Mouse (Mus musculus) heart, postnatal 0 days (tissue): ENCODE data around the gene Cntnap1. TPM values are rescaled to one million over a fixed set of nuclear protein-coding genes. Genes with fewer than 3 reads are reported as not detected.

Experiments
- ATAC-seq: fragments of 200-750 bp; cut with Nextera tagmentation; 2 replicates; pipeline ENCODE4 v1.8.0; 2017; ENCODE audit warnings: low read depth, moderate number of reproducible peaks, moderate library complexity; ENCODE audit not compliant: insufficient read depth
- DNase-seq: peaks from one replicate; pipeline ENCODE4 v3.0.0-alpha.2; 2016; ENCODE audit warnings: low spot score
- H3K27ac ChIP-seq: fragments of 300-500 bp; sonication (generic); 2 replicates; pipeline ENCODE4 v1.5.1; 2014; ENCODE audit warnings: low read depth, mild to moderate bottlenecking
- H3K27me3 ChIP-seq: fragments of 300-500 bp; sonication (generic); 2 replicates; pipeline ENCODE4 v1.6.1; 2014; ENCODE audit warnings: low read length, mixed read lengths; ENCODE audit not compliant: control insufficient read depth, insufficient read depth
- H3K36me3 ChIP-seq: fragments of 300-500 bp; sonication (generic); replicated peaks from 2 replicates; pipeline ENCODE4 v1.6.1; 2014; ENCODE audit warnings: low read length, mixed read lengths; ENCODE audit not compliant: control insufficient read depth, insufficient read depth
- H3K4me1 ChIP-seq: fragments of 300-500 bp; sonication (generic); 2 replicates; pipeline ENCODE4 v1.6.1; 2014; ENCODE audit warnings: antibody characterized with exemption; ENCODE audit not compliant: control insufficient read depth, insufficient read depth
- H3K4me2 ChIP-seq: fragments of 300-500 bp; sonication (generic); 2 replicates; pipeline ENCODE4 v1.6.1; 2014; ENCODE audit warnings: low read depth, mild to moderate bottlenecking, low read length, moderate library complexity
- H3K4me3 ChIP-seq: fragments of 300-500 bp; sonication (generic); 2 replicates; pipeline ENCODE4 v1.5.1; 2014; ENCODE audit warnings: low read depth, low read length
- H3K9ac ChIP-seq: fragments of 300-500 bp; sonication (generic); replicated peaks from 2 replicates; pipeline ENCODE4 v1.6.1; 2014; ENCODE audit warnings: low read depth, low read length, mixed read lengths
- H3K9me3 ChIP-seq: fragments of 300-500 bp; sonication (generic); replicated peaks from 2 replicates; pipeline ENCODE4 v1.6.1; 2016; ENCODE audit warnings: low read length; ENCODE audit not compliant: control insufficient read depth
- CTCF ChIP-seq: IDR thresholded peaks from 2 replicates; pipeline ENCODE4 v1.5.1; 2016; ENCODE audit warnings: antibody characterized with exemption, control low read depth, low read depth
- EP300 ChIP-seq: IDR thresholded peaks from 2 replicates; pipeline ENCODE4 v1.6.1; 2016; ENCODE audit warnings: antibody characterized with exemption, low read depth
- WGBS: fragments of 180-500 bp; shearing (Covaris S2); extraction: QIAGEN DNeasy Blood & Tissue Kit; methylation state at CpG from one replicate; pipeline ENCODE4 v1.1.7; 2014; 5-methylcytosine and 5-hydroxymethylcytosine counted together
- microRNA-seq: library from miRNA; unstranded; fragments of <30 nt; microRNA quantifications from one replicate; pipeline ENCODE4, GENCODE M21; 2016
- polyA plus RNA-seq: library from polyadenylated mRNA; unstranded; fragments of >200 nt; fragmentation: Nextera tagmentation; extraction: Ambion mirVana; gene quantifications from 2 replicates; pipeline ENCODE4 v1.2.1, GENCODE M21; 2015
- total RNA-seq: library from RNA; depleted of rRNA; stranded (reverse); fragments of >200 nt; gene quantifications from 2 replicates; pipeline ENCODE4 v1.2.3, GENCODE M21; 2014; ENCODE audit warnings: low replicate concordance; rRNA removed

Cntnap1 gene
- total and polyA plus RNA-seq, 2 experiments from 2014 or later: 0.20 to 1.4 TPM

- H3K27ac ChIP-seq: no peak overlapping the region
- H3K9me3 ChIP-seq: no peaks in the 10 kb centered on the region
- no peak for ATAC-seq
- H3K4me3 ChIP-seq: no peak overlapping the region
- H3K36me3 ChIP-seq: no peaks in the 10 kb centered on the region
- no peaks in the 10 kb centered on the region for H3K27me3 ChIP-seq
- no peak overlapping the region for H3K4me2 ChIP-seq
- no peak for TF ChIP-seq EP300
- no peak for TF ChIP-seq CTCF
- 0 out of 2 replicates have a peak, but pooled peaks cover 10% of the 10 kb centered on the region for H3K4me1 ChIP-seq
- no peak overlapping the region for H3K9ac ChIP-seq
- no peak for DNase-seq
These were observed 65.1 kb downstream of the Cntnap1 start for GRCm38 (mm10) chr11:101235429-101235828.

GRCm38 (mm10) chr11:101236782-101237181 lies 66.5 kb downstream of the Cntnap1 start:
- H3K4me1 ChIP-seq: 0 out of 2 replicates have a peak, but pooled peaks cover 10% of the 10 kb centered on the region
- H3K27me3 ChIP-seq: no peaks in the 10 kb centered on the region
- whole genome bisulfite sequencing: 83% methylated on average over 5 of the region's 5 CpGs
- DNase-seq (no peak), ATAC-seq (no peak)
- no peak overlapping the region for H3K27ac ChIP-seq
- TF ChIP-seq EP300: no peak
- no peak for TF ChIP-seq CTCF
- no peak overlapping the region for H3K4me3 ChIP-seq
- H3K4me2 ChIP-seq: no peak overlapping the region
- no peaks in the 10 kb centered on the region for H3K9me3 ChIP-seq
- no peak overlapping the region for H3K9ac ChIP-seq
- H3K36me3 ChIP-seq: no peaks in the 10 kb centered on the region

- Histone ChIP-seq H3K4me2 (no peak overlapping the region; the same call in 1 of the 2 replicates), H3K9me3 (no peaks in the 10 kb centered on the region), H3K9ac (no peak overlapping the region), H3K4me1 (0 out of 2 replicates have a peak, but pooled peaks cover 10% of the 10 kb centered on the region), H3K27ac (peak overlapping the region; percentile 81), H3K27me3 (no peaks in the 10 kb centered on the region), H3K4me3 (no peak overlapping the region), H3K36me3 (no peaks in the 10 kb centered on the region)
- peak; percentile 40 for DNase-seq
- peak; percentile 47 for ATAC-seq
- 37% methylated on average over 5 of the region's 5 CpGs for WGBS
- no peak for TF ChIP-seq EP300
- no peak for TF ChIP-seq CTCF
These were observed 67.8 kb downstream of the Cntnap1 start for GRCm38 (mm10) chr11:101238071-101238647.

Small RNAs within 50 kb of the gene (microRNA-seq; reads per million reads assigned to microRNA genes)
- gene Gm27626: not detected

Other genes with a start within 250 kb of the Cntnap1 start
- 105 and 128 TPM in 2 replicates for gene Stat3, start 231.0 kb upstream of the Cntnap1 start, total RNA-seq
- gene Stat3, start 231.0 kb upstream of the Cntnap1 start, polyA plus RNA-seq: 53.5 and 65.7 TPM in 2 replicates
- gene Cavin1, start 199.6 kb upstream of the Cntnap1 start, total RNA-seq: 274 and 305 TPM in 2 replicates
- gene Cavin1, start 199.6 kb upstream of the Cntnap1 start, polyA plus RNA-seq: 401 and 442 TPM in 2 replicates
- 57.0 and 57.1 TPM in 2 replicates for gene Atp6v0a1, start 161.1 kb upstream of the Cntnap1 start, total RNA-seq
- 49.2 and 50.3 TPM in 2 replicates for gene Atp6v0a1, start 161.1 kb upstream of the Cntnap1 start, polyA plus RNA-seq
- 15.8 and 20.2 TPM in 2 replicates for gene Naglu, start 100.5 kb upstream of the Cntnap1 start, total RNA-seq
- 10.3 and 12.0 TPM in 2 replicates for gene Naglu, start 100.5 kb upstream of the Cntnap1 start, polyA plus RNA-seq
- gene Hsd17b1, start 92.1 kb upstream of the Cntnap1 start, total RNA-seq: not detected in 2 replicates
- 0.08 TPM in 1 of 2 replicates, not detected in the other for gene Hsd17b1, start 92.1 kb upstream of the Cntnap1 start, polyA plus RNA-seq
- 44.6 and 64.1 TPM in 2 replicates for gene Coasy, start 88.0 kb upstream of the Cntnap1 start, total RNA-seq
- 26.8 and 26.9 TPM in 2 replicates for gene Coasy, start 88.0 kb upstream of the Cntnap1 start, polyA plus RNA-seq
- gene Mlx, start 83.2 kb upstream of the Cntnap1 start, total RNA-seq: 21.8 and 46.6 TPM in 2 replicates
- gene Mlx, start 83.2 kb upstream of the Cntnap1 start, polyA plus RNA-seq: 26.7 and 29.0 TPM in 2 replicates
- 1.2 and 7.3 TPM in 2 replicates for gene Psmc3ip, start 75.1 kb upstream of the Cntnap1 start, total RNA-seq
- 10.3 and 12.0 TPM in 2 replicates for gene Psmc3ip, start 75.1 kb upstream of the Cntnap1 start, polyA plus RNA-seq
- gene Retreg3, start 50.6 kb upstream of the Cntnap1 start, total RNA-seq: 44.8 and 47.6 TPM in 2 replicates
- 11.3 and 11.7 TPM in 2 replicates for gene Retreg3, start 50.6 kb upstream of the Cntnap1 start, polyA plus RNA-seq
- gene Tubg1, start 50.6 kb upstream of the Cntnap1 start, total RNA-seq: 47.4 and 54.8 TPM in 2 replicates
- gene Tubg1, start 50.6 kb upstream of the Cntnap1 start, polyA plus RNA-seq: 38.7 and 39.4 TPM in 2 replicates
- gene Tubg2, start 14.6 kb upstream of the Cntnap1 start, total RNA-seq: 0.08 TPM in 1 of 2 replicates, not detected in the other
- 1.8 and 2.1 TPM in 2 replicates for gene Tubg2, start 14.6 kb upstream of the Cntnap1 start, polyA plus RNA-seq
- 22.0 and 23.2 TPM in 2 replicates for gene Plekhh3, start 828 bp downstream of the Cntnap1 start, total RNA-seq
- gene Plekhh3, start 828 bp downstream of the Cntnap1 start, polyA plus RNA-seq: 9.5 and 10.6 TPM in 2 replicates
- 0.19 TPM in 1 of 2 replicates, not detected in the other for gene Ccr10, start 4.9 kb downstream of the Cntnap1 start, total RNA-seq
- gene Ccr10, start 4.9 kb downstream of the Cntnap1 start, polyA plus RNA-seq: 0.31 and 0.52 TPM in 2 replicates
- gene Ezh1, start 55.9 kb downstream of the Cntnap1 start, total RNA-seq: 12.0 and 16.4 TPM in 2 replicates
- gene Ezh1, start 55.9 kb downstream of the Cntnap1 start, polyA plus RNA-seq: 12.1 and 13.1 TPM in 2 replicates
- 159 and 253 TPM in 2 replicates for gene Ramp2, start 75.5 kb downstream of the Cntnap1 start, total RNA-seq
- gene Ramp2, start 75.5 kb downstream of the Cntnap1 start, polyA plus RNA-seq: 181 and 182 TPM in 2 replicates
- gene Vps25, start 83.2 kb downstream of the Cntnap1 start, total RNA-seq: 99.2 and 116 TPM in 2 replicates
- 125 and 130 TPM in 2 replicates for gene Vps25, start 83.2 kb downstream of the Cntnap1 start, polyA plus RNA-seq
- 2.0 and 3.2 TPM in 2 replicates for gene Wnk4, start 90.0 kb downstream of the Cntnap1 start, total RNA-seq
- 3.8 and 4.0 TPM in 2 replicates for gene Wnk4, start 90.0 kb downstream of the Cntnap1 start, polyA plus RNA-seq
- gene Cntd1, start 108.5 kb downstream of the Cntnap1 start, total RNA-seq: not detected in 2 replicates
- gene Cntd1, start 108.5 kb downstream of the Cntnap1 start, polyA plus RNA-seq: 0.22 and 0.56 TPM in 2 replicates
- 175 and 216 TPM in 2 replicates for gene Coa3, start 108.6 kb downstream of the Cntnap1 start, total RNA-seq
- 189 and 206 TPM in 2 replicates for gene Coa3, start 108.6 kb downstream of the Cntnap1 start, polyA plus RNA-seq
- 73.0 and 88.2 TPM in 2 replicates for gene Becn1, start 131.8 kb downstream of the Cntnap1 start, total RNA-seq
- 98.9 and 107 TPM in 2 replicates for gene Becn1, start 131.8 kb downstream of the Cntnap1 start, polyA plus RNA-seq
- 44.7 and 52.2 TPM in 2 replicates for gene Psme3, start 145.7 kb downstream of the Cntnap1 start, total RNA-seq
- gene Psme3, start 145.7 kb downstream of the Cntnap1 start, polyA plus RNA-seq: 47.8 and 52.0 TPM in 2 replicates
- 1.8 and 2.0 TPM in 2 replicates for gene Aoc2, start 154.5 kb downstream of the Cntnap1 start, total RNA-seq
- 0.16 and 0.30 TPM in 2 replicates for gene Aoc2, start 154.5 kb downstream of the Cntnap1 start, polyA plus RNA-seq
- gene Aoc3, start 160.1 kb downstream of the Cntnap1 start, total RNA-seq: 14.4 and 23.9 TPM in 2 replicates
- gene Aoc3, start 160.1 kb downstream of the Cntnap1 start, polyA plus RNA-seq: 2.5 and 2.8 TPM in 2 replicates
- 0.50 TPM in 1 of 2 replicates, not detected in the other for gene G6pc, start 197.0 kb downstream of the Cntnap1 start, total RNA-seq
- 0.05 TPM in 1 of 2 replicates, not detected in the other for gene G6pc, start 197.0 kb downstream of the Cntnap1 start, polyA plus RNA-seq
- 16.8 and 37.5 TPM in 2 replicates for gene Aarsd1, start 247.1 kb downstream of the Cntnap1 start, total RNA-seq
- 31.9 and 32.5 TPM in 2 replicates for gene Aarsd1, start 247.1 kb downstream of the Cntnap1 start, polyA plus RNA-seq